Mouse (Mus musculus) hindbrain, postnatal 0 days (tissue): ENCODE data around the gene Slc35d2. TPM values are rescaled to one million over a fixed set of nuclear protein-coding genes. Genes with fewer than 3 reads are reported as not detected.
A peak's percentile ranks its signal among the peaks of the same experiment; 100 is the strongest.

Experiments
- ATAC-seq: fragments of 200-750 bp; cut with Nextera tagmentation; 2 replicates; pipeline ENCODE4 v1.8.0; 2017; ENCODE audit warnings: mild to moderate bottlenecking, moderate TSS enrichment, moderate library complexity
- DNase-seq: peaks from one replicate; pipeline ENCODE4 v3.0.0-alpha.2; 2015; ENCODE audit warnings: low spot score
- H3K27ac ChIP-seq: fragments of 300-500 bp; sonication (generic); 2 replicates; pipeline ENCODE4 v1.5.1; 2014; ENCODE audit warnings: mild to moderate bottlenecking
- H3K27me3 ChIP-seq: fragments of 300-500 bp; sonication (generic); 2 replicates; pipeline ENCODE4 v1.6.1; 2014; ENCODE audit warnings: low read length, mixed read lengths; ENCODE audit not compliant: insufficient read depth
- H3K36me3 ChIP-seq: fragments of 300-500 bp; sonication (generic); 2 replicates; pipeline ENCODE4 v1.6.1; 2014; ENCODE audit warnings: low read length, mixed read lengths; ENCODE audit not compliant: insufficient read depth
- H3K4me1 ChIP-seq: fragments of 300-500 bp; sonication (generic); 2 replicates; pipeline ENCODE4 v1.6.1; 2014; ENCODE audit warnings: antibody characterized with exemption, low read length, mixed read lengths; ENCODE audit not compliant: insufficient read depth
- H3K4me2 ChIP-seq: fragments of 300-500 bp; sonication (generic); 2 replicates; pipeline ENCODE4 v1.6.1; 2014; ENCODE audit warnings: low read depth, mild to moderate bottlenecking, low read length, moderate library complexity, mixed read lengths
- H3K4me3 ChIP-seq: fragments of 300-500 bp; sonication (generic); 2 replicates; pipeline ENCODE4 v1.5.1; 2014; ENCODE audit warnings: low read length
- H3K9ac ChIP-seq: fragments of 300-500 bp; sonication (generic); replicated peaks from 2 replicates; pipeline ENCODE4 v1.6.1; 2014; ENCODE audit warnings: mild to moderate bottlenecking, low read length, moderate library complexity, mixed read lengths
- H3K9me3 ChIP-seq: fragments of 300-500 bp; sonication (generic); 2 replicates; pipeline ENCODE4 v1.6.1; 2016; ENCODE audit warnings: low read length, mixed read lengths
- CTCF ChIP-seq: IDR thresholded peaks from 2 replicates; pipeline ENCODE4 v1.5.1; 2016; ENCODE audit warnings: antibody characterized with exemption, control low read depth, low read depth
- WGBS: fragments of 180-500 bp; shearing (Covaris S2); extraction: QIAGEN DNeasy Blood & Tissue Kit; methylation state at CpG from one replicate; pipeline ENCODE4 v1.1.7; 2014; 5-methylcytosine and 5-hydroxymethylcytosine counted together
- polyA plus RNA-seq: library from polyadenylated mRNA; unstranded; fragments of >200 nt; fragmentation: Nextera tagmentation; extraction: Ambion mirVana; gene quantifications from 2 replicates; pipeline ENCODE4 v1.2.1, GENCODE M21; 2015
- total RNA-seq: library from RNA; depleted of rRNA; stranded (reverse); fragments of >200 nt; gene quantifications from 2 replicates; pipeline ENCODE4 v1.2.3, GENCODE M21; 2014

The Slc35d2 gene
- total and polyA plus RNA-seq, 2 experiments from 2014 or later: 0.89 to 1.5 TPM

- H3K4me3 ChIP-seq: no peak overlapping the region
- no peak for ATAC-seq
- H3K9me3 ChIP-seq: no peaks in the 10 kb centered on the region
- DNase-seq: peak; percentile 40
- H3K4me2 ChIP-seq: no peak overlapping the region
- TF ChIP-seq CTCF: peak; percentile 61
- WGBS: 76% methylated on average over 9 of the region's 9 CpGs
- no peak overlapping the region for H3K9ac ChIP-seq
- H3K27me3 ChIP-seq: no peaks in the 10 kb centered on the region
- H3K4me1 ChIP-seq: no peaks in the 10 kb centered on the region
- no peak overlapping the region for H3K27ac ChIP-seq
- H3K36me3 ChIP-seq: no peaks in the 10 kb centered on the region
Observed at GRCm38 (mm10) chr13:64098992-64099391, 30.2 kb downstream of the Slc35d2 start.

- ATAC-seq (peak; percentile 62; the same call in 1 of the 2 replicates), DNase-seq (peak; percentile 85)
- H3K9me3 ChIP-seq: no peaks in the 10 kb centered on the region
- H3K4me2 ChIP-seq: no peak overlapping the region
- no peak overlapping the region for H3K9ac ChIP-seq
- H3K36me3 ChIP-seq: no peaks in the 10 kb centered on the region
- H3K27ac ChIP-seq: no peak overlapping the region
- no peaks in the 10 kb centered on the region for H3K27me3 ChIP-seq
- peak; percentile 87 for TF ChIP-seq CTCF
- H3K4me1 ChIP-seq: no peaks in the 10 kb centered on the region
- WGBS: 0% methylated on average over 1 of the region's 1 CpGs
- H3K4me3 ChIP-seq: no peak overlapping the region
Observed at GRCm38 (mm10) chr13:64093341-64093740, 35.8 kb downstream of the Slc35d2 start.

- DNase-seq (no peak), ATAC-seq (no peak)
- no peaks in the 10 kb centered on the region for H3K27me3 ChIP-seq
- no peaks in the 10 kb centered on the region for H3K9me3 ChIP-seq
- no peaks in the 10 kb centered on the region for H3K36me3 ChIP-seq
- H3K4me1 ChIP-seq: no peaks in the 10 kb centered on the region
- H3K4me3 ChIP-seq: no peak overlapping the region
- H3K4me2 ChIP-seq: no peak overlapping the region
- H3K27ac ChIP-seq: no peak overlapping the region
- H3K9ac ChIP-seq: no peak overlapping the region
- no peak for TF ChIP-seq CTCF
- 66% methylated on average over 6 of the region's 6 CpGs for WGBS
Observed at GRCm38 (mm10) chr13:64092752-64093151, 36.4 kb downstream of the Slc35d2 start.

GRCm38 (mm10) chr13:64092141-64092540, 37.0 kb downstream of the Slc35d2 start:
- Histone ChIP-seq H3K9me3 (no peaks in the 10 kb centered on the region), H3K9ac (no peak overlapping the region), H3K27me3 (no peaks in the 10 kb centered on the region), H3K4me1 (no peaks in the 10 kb centered on the region), H3K36me3 (no peaks in the 10 kb centered on the region), H3K4me3 (no peak overlapping the region), H3K27ac (no peak overlapping the region), H3K4me2 (no peak overlapping the region)
- 75% methylated on average over 3 of the region's 3 CpGs for WGBS
- ATAC-seq (no peak), DNase-seq (no peak)
- no peak for TF ChIP-seq CTCF

- no peaks in the 10 kb centered on the region for H3K36me3 ChIP-seq
Observed at GRCm38 (mm10) chr13:64091006-64091405, 38.2 kb downstream of the Slc35d2 start.

GRCm38 (mm10) chr13:64090278-64090677, 38.9 kb downstream of the Slc35d2 start:
- TF ChIP-seq CTCF: no peak
- Histone ChIP-seq H3K27me3 (no peaks in the 10 kb centered on the region), H3K4me3 (no peak overlapping the region), H3K4me2 (no peak overlapping the region), H3K27ac (no peak overlapping the region), H3K36me3 (no peaks in the 10 kb centered on the region), H3K4me1 (no peaks in the 10 kb centered on the region), H3K9me3 (no peaks in the 10 kb centered on the region), H3K9ac (no peak overlapping the region)
- DNase-seq: no peak
- no peak for ATAC-seq
- WGBS: 87% methylated on average over 5 of the region's 5 CpGs

More at GRCm38 (mm10) chr13:64091006-64091405, 38.2 kb downstream of the Slc35d2 start:
- no peak for TF ChIP-seq CTCF
- H3K4me1 ChIP-seq: no peaks in the 10 kb centered on the region
- H3K4me2 ChIP-seq: no peak overlapping the region
- H3K9me3 ChIP-seq: no peaks in the 10 kb centered on the region
- no peaks in the 10 kb centered on the region for H3K27me3 ChIP-seq
- 44% methylated on average over 7 of the region's 7 CpGs for WGBS
- H3K27ac ChIP-seq: no peak overlapping the region
- no peak overlapping the region for H3K9ac ChIP-seq
- DNase-seq (peak; percentile 50), ATAC-seq (0 out of 2 replicates have a peak, but pooled peaks have one; percentile 47)
- H3K4me3 ChIP-seq: no peak overlapping the region

- no peak for ATAC-seq
- DNase-seq: no peak
- H3K36me3 ChIP-seq: no peaks in the 10 kb centered on the region
Observed at GRCm38 (mm10) chr13:64089130-64089529, 40.0 kb downstream of the Slc35d2 start, which contains the start of gene Hsd17b3. TSS of gene Hsd17b3 (minus strand) at chr13:64089230.

More at GRCm38 (mm10) chr13:64089130-64089529, 40.0 kb downstream of the Slc35d2 start, which contains the start of gene Hsd17b3:
- TF ChIP-seq CTCF: no peak
- H3K4me1 ChIP-seq: no peaks in the 10 kb centered on the region
- H3K27me3 ChIP-seq: no peaks in the 10 kb centered on the region
- H3K9me3 ChIP-seq: no peaks in the 10 kb centered on the region
- H3K9ac ChIP-seq: no peak within 1 kb of the TSS
- H3K4me3 ChIP-seq: no peak within 1 kb of the TSS
- H3K27ac ChIP-seq: no peak within 1 kb of the TSS
- 91% methylated on average over 4 of the region's 4 CpGs for WGBS
- H3K4me2 ChIP-seq: no peak within 1 kb of the TSS
